Comparison of ENCODE assay signal across 8 mouse cellular contexts in genomic region chr11:117349429-117350363, GRCm38 (mm10).
A peak's percentile ranks its signal among the peaks of the same experiment; 100 is the strongest.
DNase-seq lines count a peak whose midpoint lies in the region; ATAC-seq lines count a peak whose summit lies in the region.

No protein-coding gene starts in this region.

- H3K27ac ChIP-seq in forebrain, embryonic 10.5 days, result peak overlapping the region; percentile 74
- no peak overlapping the region; the same call in 1 of the 2 replicates for H3K27ac ChIP-seq in forebrain, embryonic 16.5 days (ENCODE audit: low read length)

- no peak for ATAC-seq in forebrain, embryonic 16.5 days

- DNase-seq in forebrain, embryonic 10.5 days (ENCODE audit: extremely low spot score, low spot score), result no peak
- peak; percentile 75 for DNase-seq in 416B (ENCODE audit: low read depth)
- peak; percentile 62 for DNase-seq in forelimb bud, embryonic 11.5 days (ENCODE audit: low read depth, low spot score)
- no peak for DNase-seq in frontal cortex, postnatal 10 days (ENCODE audit: low spot score in 2 of 2)
- DNase-seq in urinary bladder, adult 2 months (ENCODE audit: low spot score), result no peak
- no peak for DNase-seq in adrenal gland, adult 2 months

- 44% methylated on average over 20 of the region's 20 CpGs for WGBS in forebrain, embryonic 10.5 days
- 51% methylated on average over 20 of the region's 20 CpGs for WGBS in forebrain, embryonic 16.5 days

- H3K9ac ChIP-seq in forebrain, embryonic 16.5 days (replicated peaks; ENCODE audit: low read depth, low read length), result no peak overlapping the region

- H3K9me3 ChIP-seq in forebrain, embryonic 10.5 days, result no peaks in the 10 kb centered on the region
- no peaks in the 10 kb centered on the region for H3K9me3 ChIP-seq in forebrain, embryonic 16.5 days (ENCODE audit: control insufficient read depth, low read length)
- H3K9me3 ChIP-seq in megakaryocyte, embryonic 14.5 days, result no peaks in the 10 kb centered on the region

- peaks cover 63% of the 10 kb centered on the region for H3K4me1 ChIP-seq in forebrain, embryonic 10.5 days
- peaks cover 47% of the 10 kb centered on the region for H3K4me1 ChIP-seq in forebrain, embryonic 16.5 days (replicated peaks; ENCODE audit: control insufficient read depth, insufficient read depth, low read length)
- H3K4me1 ChIP-seq in megakaryocyte, embryonic 14.5 days, result peaks cover 99% of the 10 kb centered on the region

- no peak overlapping the region for H3K4me2 ChIP-seq in forebrain, embryonic 16.5 days (ENCODE audit: low read length)

- H3K4me3 ChIP-seq in forebrain, embryonic 10.5 days, result peak overlapping the region; percentile 13
- no peak overlapping the region for H3K4me3 ChIP-seq in forebrain, embryonic 16.5 days (replicated peaks; ENCODE audit: low read length)
- H3K4me3 ChIP-seq in megakaryocyte, embryonic 14.5 days (replicated peaks), result peak overlapping the region; percentile 77

- peaks cover 51% of the 10 kb centered on the region for H3K36me3 ChIP-seq in forebrain, embryonic 10.5 days (replicated peaks)
- H3K36me3 ChIP-seq in forebrain, embryonic 16.5 days (ENCODE audit: control insufficient read depth, insufficient read depth), result peaks cover 20% of the 10 kb centered on the region
- peaks cover 98% of the 10 kb centered on the region for H3K36me3 ChIP-seq in megakaryocyte, embryonic 14.5 days (replicated peaks; ENCODE audit: low read length)

- H3K27me3 ChIP-seq in forebrain, embryonic 10.5 days (ENCODE audit: poor library complexity, severe bottlenecking), result no peaks in the 10 kb centered on the region
- no peaks in the 10 kb centered on the region for H3K27me3 ChIP-seq in forebrain, embryonic 16.5 days (replicated peaks; ENCODE audit: control insufficient read depth, insufficient read depth, low read length)
- H3K27me3 ChIP-seq in megakaryocyte, embryonic 14.5 days (replicated peaks), result no peaks in the 10 kb centered on the region

Comparison
In these comparisons a context has a peak if more than half of its experiments do, and no peak if none do; other contexts are left out.
1. DNase-seq: peak in 416B (single experiment) and forelimb bud, embryonic 11.5 days (single experiment); none in forebrain, embryonic 10.5 days (single experiment), frontal cortex, postnatal 10 days (0 of 2), urinary bladder, adult 2 months (single experiment) and adrenal gland, adult 2 months (single experiment).